Mouse (Mus musculus) spleen, adult 10 weeks (tissue): ENCODE measurements around the gene Esyt3. TPM values are rescaled to one million over a fixed set of nuclear protein-coding genes. Genes with fewer than 3 reads are reported as not detected.

ENCODE experiments used
- polyA plus RNA-seq: library from polyadenylated mRNA; stranded (reverse); fragments of 350-450 nt; fragmentation: Illumina TruSeq; extraction: RNeasy Lipid Tissue Mini Kit (QIAGEN cat#74804); gene quantifications from one replicate; pipeline ENCODE4 v1.2.3, GENCODE M21; 2015; ENCODE audit warnings: low replicate concordance; ENCODE audit not compliant: insufficient read depth

Gene Esyt3
- polyA plus RNA-seq: 0.40 TPM

GRCm38 (mm10) chr9:99357921-99358692, at the start of gene Esyt3:
Esyt3 (minus strand) TSS chr9:99358557.

Other genes starting within 250 kb of the Esyt3 start
- 17.3 TPM for gene Pik3cb, start 217.9 kb downstream of the Esyt3 start, polyA plus RNA-seq
- gene Faiml, start 121.3 kb downstream of the Esyt3 start, polyA plus RNA-seq: not detected
- gene Cep70, start 115.2 kb downstream of the Esyt3 start, polyA plus RNA-seq: 26.6 TPM
- 12.3 TPM for gene Mras, start 78.8 kb upstream of the Esyt3 start, polyA plus RNA-seq
- 0.61 TPM for gene Nme9, start 92.9 kb upstream of the Esyt3 start, polyA plus RNA-seq
- 36.7 TPM for gene Armc8, start 210.3 kb upstream of the Esyt3 start, polyA plus RNA-seq
- gene Dbr1, start 217.2 kb upstream of the Esyt3 start, polyA plus RNA-seq: 24.9 TPM